Mouse (Mus musculus): ENCODE data around the gene Rpl36a-ps1.
"Not testable (repeated sequence)": the region's sequence is repeated elsewhere in the genome, so short reads cannot be mapped to it uniquely, and the experiment has no call there.

Gene Rpl36a-ps1

GRCm38 (mm10) chr14:98994218-98994617 lies at the start of gene Rpl36a-ps1:
Gene Rpl36a-ps1, minus strand, starts transcription at chr14:98994318.
- no peak for DNase-seq (ENCODE audit: low spot score)

GRCm38 (mm10) chr14:99043499-99043898 lies 49.4 kb upstream of the Rpl36a-ps1 start:
- DNase-seq (ENCODE audit: low spot score): no peak

GRCm38 (mm10) chr14:99041416-99041815 lies 47.3 kb upstream of the Rpl36a-ps1 start:
- DNase-seq (ENCODE audit: low spot score): no peak

GRCm38 (mm10) chr14:99039308-99039707 lies 45.2 kb upstream of the Rpl36a-ps1 start:
- DNase-seq (ENCODE audit: low spot score): not testable (repeated sequence)

- DNase-seq (ENCODE audit: low spot score): no peak
Observed at GRCm38 (mm10) chr14:99037703-99038102, 43.6 kb upstream of the Rpl36a-ps1 start.

GRCm38 (mm10) chr14:99036039-99036438 lies 41.9 kb upstream of the Rpl36a-ps1 start:
- no peak for DNase-seq (ENCODE audit: low spot score)

- DNase-seq (ENCODE audit: low spot score): not testable (repeated sequence)
Observed at GRCm38 (mm10) chr14:99034851-99035250, 40.7 kb upstream of the Rpl36a-ps1 start.

GRCm38 (mm10) chr14:99032596-99032995 lies 38.5 kb upstream of the Rpl36a-ps1 start:
- no peak for DNase-seq (ENCODE audit: low spot score)

GRCm38 (mm10) chr14:99031337-99031873 lies 37.3 kb upstream of the Rpl36a-ps1 start:
- DNase-seq (ENCODE audit: low spot score): no peak

- DNase-seq (ENCODE audit: low spot score): no peak
Observed at GRCm38 (mm10) chr14:99029987-99030386, 35.9 kb upstream of the Rpl36a-ps1 start.

GRCm38 (mm10) chr14:99022346-99023086 lies 28.4 kb upstream of the Rpl36a-ps1 start:
- no peak for DNase-seq (ENCODE audit: low spot score)

- no peak for DNase-seq (ENCODE audit: low spot score)
Observed at GRCm38 (mm10) chr14:99019136-99019808, 25.2 kb upstream of the Rpl36a-ps1 start.

- DNase-seq (ENCODE audit: low spot score): no peak
Observed at GRCm38 (mm10) chr14:99018691-99019090, 24.6 kb upstream of the Rpl36a-ps1 start.

GRCm38 (mm10) chr14:99010920-99011313 lies 16.8 kb upstream of the Rpl36a-ps1 start:
- DNase-seq (ENCODE audit: low spot score): no peak

- no peak for DNase-seq (ENCODE audit: low spot score)
Observed at GRCm38 (mm10) chr14:99010224-99010919, 16.3 kb upstream of the Rpl36a-ps1 start.

GRCm38 (mm10) chr14:98992482-98992881 lies 1.6 kb downstream of the Rpl36a-ps1 start:
- no peak for DNase-seq (ENCODE audit: low spot score)

GRCm38 (mm10) chr14:98990636-98991035 lies 3.5 kb downstream of the Rpl36a-ps1 start:
- DNase-seq (ENCODE audit: low spot score): no peak

- DNase-seq (ENCODE audit: low spot score): no peak
Observed at GRCm38 (mm10) chr14:98989818-98990217, 4.3 kb downstream of the Rpl36a-ps1 start.

GRCm38 (mm10) chr14:98971921-98972320 lies 22.2 kb downstream of the Rpl36a-ps1 start:
- no peak for DNase-seq (ENCODE audit: low spot score)

- DNase-seq (ENCODE audit: low spot score): no peak
Observed at GRCm38 (mm10) chr14:98958978-98959658, 35.0 kb downstream of the Rpl36a-ps1 start.

- no peak for DNase-seq (ENCODE audit: low spot score)
Observed at GRCm38 (mm10) chr14:98956788-98957187, 37.3 kb downstream of the Rpl36a-ps1 start.

GRCm38 (mm10) chr14:98952441-98952840 lies 41.7 kb downstream of the Rpl36a-ps1 start:
- DNase-seq (ENCODE audit: low spot score): no peak

Data from left cerebral cortex, adult 11 months (tissue).